Mouse (Mus musculus) megakaryocyte, embryonic 14.5 days (primary cell): Measurements from ENCODE around the gene Rpl18. TPM values are rescaled to one million over a fixed set of nuclear protein-coding genes. Genes with fewer than 3 reads are reported as not detected.

ENCODE experiments used
- H3K27me3 ChIP-seq: replicated peaks from 2 replicates; pipeline ENCODE3; 2012; ENCODE audit warnings: inconsistent platforms
- H3K36me3 ChIP-seq: replicated peaks from 2 replicates; pipeline ENCODE3; 2012; ENCODE audit warnings: low read length, inconsistent platforms, mixed read lengths
- H3K4me1 ChIP-seq: 2 replicates; pipeline ENCODE4 v1.6.1; 2012; ENCODE audit warnings: inconsistent platforms
- H3K4me3 ChIP-seq: replicated peaks from 2 replicates; pipeline ENCODE3; 2012; ENCODE audit warnings: moderate library complexity, mild to moderate bottlenecking, inconsistent platforms
- H3K9me3 ChIP-seq: 2 replicates; pipeline ENCODE4 v1.6.1; 2012; ENCODE audit warnings: inconsistent platforms
- FLI1 ChIP-seq: IDR thresholded peaks from 2 replicates; pipeline ENCODE4 v1.6.1; 2012; ENCODE audit warnings: low read length, inconsistent platforms, mixed read lengths
- GATA1 ChIP-seq: IDR thresholded peaks from 3 replicates; pipeline ENCODE4 v1.6.1; 2012; ENCODE audit warnings: mixed read lengths, low read length, inconsistent platforms, borderline replicate concordance
- polyA plus RNA-seq: library from polyadenylated mRNA; stranded (reverse); fragments of >175 nt; gene quantifications from 2 replicates; pipeline ENCODE4 v1.2.3, GENCODE M21; 2012; ENCODE audit warnings: low replicate concordance; ENCODE audit not compliant: insufficient read depth

Rpl18 gene
- polyA plus RNA-seq, 1 experiment: 14,647 TPM

DNA sequence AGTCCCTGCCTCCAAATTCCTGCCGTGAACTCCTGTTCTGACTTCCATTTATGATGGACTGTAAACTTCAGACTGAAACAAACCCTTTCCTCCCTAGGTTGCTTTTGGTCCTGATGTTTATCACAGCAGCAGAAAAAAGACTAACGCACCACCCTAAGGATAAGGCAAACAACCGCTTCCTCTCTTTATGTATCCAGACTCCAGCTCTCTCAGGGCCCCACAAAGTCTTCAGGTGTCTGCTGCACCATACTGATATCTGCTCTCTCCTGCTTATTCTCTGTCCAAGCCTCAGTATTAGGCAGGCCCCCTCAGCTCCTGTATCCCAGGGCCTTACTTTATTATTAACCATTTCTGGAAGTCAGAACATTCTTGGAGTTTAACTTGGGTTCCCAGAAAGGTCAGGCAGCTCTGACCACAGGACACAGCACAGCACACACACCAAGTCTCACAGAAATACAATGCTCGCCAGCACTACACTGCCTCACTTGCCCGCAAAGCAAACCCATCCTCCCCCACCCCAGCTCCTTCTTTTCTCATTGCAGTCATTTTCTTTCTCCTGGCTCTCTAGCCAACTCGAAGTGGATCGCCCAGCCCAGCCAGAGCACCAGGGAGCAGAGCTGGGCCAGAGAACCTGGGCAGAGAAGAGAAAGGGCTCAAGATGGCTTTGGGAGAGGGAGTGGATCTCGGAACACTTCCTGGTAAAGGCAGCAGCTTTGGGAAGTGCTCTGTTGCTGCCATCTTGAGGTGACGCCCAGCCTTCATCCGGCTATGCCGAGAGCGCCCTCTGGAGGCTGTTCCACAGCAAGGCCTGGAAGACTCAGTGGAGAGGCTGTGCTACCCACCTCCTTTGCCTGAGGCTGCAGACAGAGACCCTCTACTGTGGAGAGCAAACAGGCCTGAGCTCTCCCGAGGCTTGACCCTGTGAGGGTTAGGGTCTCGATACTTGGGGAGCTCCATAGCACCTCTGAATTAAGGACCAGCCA lies 32.8 kb upstream of the Rpl18 start:
- Histone ChIP-seq H3K4me3 (peak overlapping the region; percentile 82), H3K4me1 (peaks cover 88% of the 10 kb centered on the region), H3K27me3 (peaks cover 35% of the 10 kb centered on the region), H3K9me3 (no peaks in the 10 kb centered on the region), H3K36me3 (no peaks in the 10 kb centered on the region)
- TF ChIP-seq FLI1 (no peak), GATA1 (no peak)

- no peaks in the 10 kb centered on the region for H3K9me3 ChIP-seq
- H3K4me3 ChIP-seq: no peak within 1 kb of the TSS
- TF ChIP-seq FLI1 (no peak), GATA1 (no peak)
- H3K36me3 ChIP-seq: no peaks in the 10 kb centered on the region
- H3K4me1 ChIP-seq: peaks cover 82% of the 10 kb centered on the region
- peaks cover 25% of the 10 kb centered on the region for H3K27me3 ChIP-seq
Measured at GRCm38 (mm10) chr7:45683396-45684050, 31.7 kb upstream of the Rpl18 start, which contains the start of gene Ntn5. TSS of gene Ntn5 (plus strand) at chr7:45684022.

DNA sequence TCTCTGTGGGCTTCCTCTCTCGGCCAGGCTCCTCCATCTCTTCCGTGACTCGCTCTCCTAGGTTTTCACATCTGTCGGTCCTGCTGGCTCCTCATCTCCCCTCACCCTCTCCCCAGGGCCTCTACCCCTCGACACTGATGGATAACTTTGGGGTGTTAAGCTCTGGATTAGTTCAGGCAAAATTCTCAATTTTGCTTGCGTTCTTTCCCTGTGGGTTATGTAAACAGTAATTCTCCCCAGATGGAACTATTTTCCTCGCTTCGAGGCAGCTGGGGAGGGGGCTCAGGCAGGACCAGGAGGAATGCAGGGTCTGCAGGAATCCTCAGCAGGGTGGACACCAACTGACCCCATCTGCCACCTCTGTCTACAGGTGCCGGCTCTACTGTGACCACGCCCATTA lies 29.4 kb upstream of the Rpl18 start:
- Histone ChIP-seq H3K4me1 (peaks cover 80% of the 10 kb centered on the region), H3K9me3 (no peaks in the 10 kb centered on the region), H3K4me3 (no peak overlapping the region), H3K36me3 (no peaks in the 10 kb centered on the region), H3K27me3 (peaks cover 31% of the 10 kb centered on the region)
- no peak for TF ChIP-seq GATA1

DNA sequence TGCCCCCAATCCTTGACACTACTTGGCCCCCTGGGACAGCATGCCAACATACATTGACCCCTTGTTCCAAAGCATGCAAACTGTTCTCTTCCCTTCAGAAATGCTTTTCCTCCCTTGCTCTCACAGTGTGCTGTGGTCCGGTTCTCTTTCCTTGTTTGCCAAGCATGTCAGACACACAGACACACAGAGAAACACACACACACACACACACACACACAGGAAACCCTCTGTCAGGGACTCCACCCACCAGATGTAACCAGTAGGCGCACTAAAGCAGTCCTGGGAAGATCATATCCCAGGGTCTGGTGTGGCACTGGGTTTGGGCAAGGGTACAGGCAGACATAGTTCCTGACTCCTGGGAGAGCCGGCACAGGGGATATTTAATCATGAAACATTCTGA lies 28.4 kb upstream of the Rpl18 start:
- peaks cover 69% of the 10 kb centered on the region for H3K4me1 ChIP-seq
- no peaks in the 10 kb centered on the region for H3K36me3 ChIP-seq
- H3K27me3 ChIP-seq: peaks cover 38% of the 10 kb centered on the region
- H3K9me3 ChIP-seq: no peaks in the 10 kb centered on the region
- peak overlapping the region; percentile 18 for H3K4me3 ChIP-seq
- TF ChIP-seq GATA1 (no peak), FLI1 (no peak)

- Histone ChIP-seq H3K27me3 (peaks cover 35% of the 10 kb centered on the region), H3K9me3 (no peaks in the 10 kb centered on the region), H3K4me1 (peaks cover 56% of the 10 kb centered on the region), H3K36me3 (no peaks in the 10 kb centered on the region), H3K4me3 (no peak overlapping the region)
- TF ChIP-seq GATA1: no peak
- no peak for TF ChIP-seq FLI1
Measured at GRCm38 (mm10) chr7:45689099-45689498, 26.2 kb upstream of the Rpl18 start.

GRCm38 (mm10) chr7:45689800-45690199 lies 25.5 kb upstream of the Rpl18 start:
- H3K4me1 ChIP-seq: peaks cover 56% of the 10 kb centered on the region
- no peak overlapping the region for H3K4me3 ChIP-seq
- no peaks in the 10 kb centered on the region for H3K36me3 ChIP-seq
- no peaks in the 10 kb centered on the region for H3K9me3 ChIP-seq
- peaks cover 30% of the 10 kb centered on the region for H3K27me3 ChIP-seq
- TF ChIP-seq GATA1 (no peak), FLI1 (no peak)

DNA sequence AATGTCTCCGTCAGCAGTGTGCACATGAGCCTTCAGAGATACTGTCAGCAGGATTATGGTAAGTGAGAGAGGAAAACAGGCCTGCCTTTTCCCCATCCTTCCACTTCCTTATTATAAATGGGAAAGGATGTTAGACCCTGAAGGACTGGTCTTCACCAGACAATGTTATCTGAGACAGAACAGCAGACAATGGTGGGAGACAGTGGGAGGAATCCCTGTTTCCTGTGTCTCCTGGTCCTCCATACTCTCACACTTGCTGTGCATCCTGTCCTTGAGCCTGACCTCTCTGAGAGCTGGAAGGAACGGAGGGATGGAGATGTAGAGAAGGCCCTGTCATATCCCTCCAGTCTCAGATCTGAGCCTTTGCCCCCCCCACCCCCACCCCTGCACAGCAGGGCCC lies 22.9 kb upstream of the Rpl18 start:
- Histone ChIP-seq H3K9me3 (no peaks in the 10 kb centered on the region), H3K27me3 (peaks cover 14% of the 10 kb centered on the region), H3K4me3 (no peak overlapping the region), H3K4me1 (peaks cover 36% of the 10 kb centered on the region), H3K36me3 (no peaks in the 10 kb centered on the region)
- TF ChIP-seq GATA1 (no peak), FLI1 (no peak)

DNA sequence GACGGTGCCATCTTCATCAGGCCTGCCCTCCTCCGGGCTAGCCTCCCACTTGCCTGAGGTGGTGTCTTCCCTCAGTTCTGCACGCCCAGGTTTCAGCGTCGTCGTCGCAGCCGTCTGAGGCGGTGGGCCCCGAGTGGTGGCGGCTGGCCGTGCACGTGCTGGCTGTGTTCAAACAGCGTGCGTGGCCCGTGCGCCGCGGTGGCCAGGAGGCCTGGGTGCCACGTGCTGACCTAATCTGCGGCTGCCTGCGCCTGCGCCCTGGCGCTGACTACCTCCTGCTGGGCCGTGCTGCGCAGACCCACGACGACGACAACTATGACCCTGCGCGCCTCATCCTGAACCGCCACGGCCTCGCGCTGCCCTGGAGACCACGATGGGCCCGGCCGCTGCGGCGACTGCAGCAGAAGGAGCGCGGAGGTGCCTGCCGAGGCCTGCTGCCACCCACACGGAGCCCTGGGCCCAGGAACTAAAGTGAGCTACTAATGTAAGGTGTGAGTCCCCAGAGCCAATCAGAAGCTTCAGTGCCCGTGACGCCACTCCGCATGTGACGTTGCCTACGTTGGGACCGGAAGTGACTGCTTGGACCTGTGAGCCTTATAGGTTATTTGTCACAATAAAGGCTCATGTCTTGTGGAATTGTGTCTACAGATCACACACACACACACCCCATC lies 21.2 kb upstream of the Rpl18 start, which contains the start of gene Sec1:
Sec1 (minus strand) TSS at position 482 of the 671 bp plus-strand sequence.
- Histone ChIP-seq H3K27me3 (peaks cover 23% of the 10 kb centered on the region), H3K4me3 (no peak within 1 kb of the TSS), H3K4me1 (peaks cover 31% of the 10 kb centered on the region), H3K36me3 (no peaks in the 10 kb centered on the region), H3K9me3 (no peaks in the 10 kb centered on the region)
- TF ChIP-seq FLI1: no peak
- TF ChIP-seq GATA1: no peak

- Histone ChIP-seq H3K27me3 (peaks cover 33% of the 10 kb centered on the region), H3K4me3 (no peak overlapping the region), H3K9me3 (no peaks in the 10 kb centered on the region), H3K4me1 (peaks cover 31% of the 10 kb centered on the region), H3K36me3 (no peaks in the 10 kb centered on the region)
- TF ChIP-seq GATA1 (no peak), FLI1 (no peak)
Measured at GRCm38 (mm10) chr7:45695098-45695497, 20.2 kb upstream of the Rpl18 start.

GRCm38 (mm10) chr7:45697894-45698293 lies 17.4 kb upstream of the Rpl18 start:
- Histone ChIP-seq H3K4me1 (peaks cover 38% of the 10 kb centered on the region), H3K9me3 (no peaks in the 10 kb centered on the region), H3K36me3 (no peaks in the 10 kb centered on the region), H3K27me3 (peaks cover 28% of the 10 kb centered on the region), H3K4me3 (no peak overlapping the region)
- TF ChIP-seq FLI1: no peak
- no peak for TF ChIP-seq GATA1
